Mouse (Mus musculus): Measurements from ENCODE around the gene Rin1.
"Not testable (repeated sequence)": the region's sequence is repeated elsewhere in the genome, so short reads cannot be mapped to it uniquely, and the experiment has no call there.

Rin1 gene

DNA sequence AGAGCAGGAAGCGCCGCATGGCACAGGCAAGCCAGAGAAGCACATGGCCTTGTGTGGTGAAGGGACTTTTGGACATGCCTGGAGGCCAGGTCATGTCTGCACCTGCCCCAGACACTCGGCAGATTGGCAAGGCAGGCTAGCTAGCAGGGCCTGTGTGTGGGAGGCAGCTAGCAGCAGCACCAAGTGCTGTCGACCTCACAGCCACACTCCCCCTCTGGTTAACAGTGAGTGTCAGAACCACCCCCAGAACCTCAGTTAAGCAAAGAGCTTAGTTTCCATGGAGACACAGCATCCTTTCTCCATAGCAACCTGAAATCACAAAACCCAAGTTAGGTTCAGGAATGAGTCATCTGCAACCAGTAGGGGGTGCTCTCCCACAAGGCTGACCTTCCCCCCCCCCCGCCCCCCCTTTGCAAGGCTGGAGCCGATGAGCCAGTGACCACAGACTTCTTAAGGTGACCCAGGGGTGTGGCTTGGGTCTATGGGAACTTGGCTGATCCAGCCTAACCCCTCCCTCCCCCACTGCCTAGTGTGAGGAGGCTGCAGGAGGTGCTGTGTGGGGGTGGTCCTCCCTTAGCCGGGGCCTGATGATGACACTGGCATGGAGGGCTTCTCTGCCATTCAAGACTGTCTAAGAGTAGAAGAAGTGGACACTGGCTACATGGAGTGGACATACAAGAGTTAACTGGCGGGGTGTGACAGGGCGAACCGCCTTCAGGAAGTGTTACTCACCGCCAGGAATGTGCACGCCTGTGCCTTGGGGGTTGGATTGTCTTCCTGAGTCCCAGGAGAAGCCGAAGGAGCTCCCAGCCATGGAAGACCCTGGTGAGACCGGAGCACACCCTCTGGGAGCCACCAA is at the start of gene Rin1:
Gene Rin1 (plus strand): TSS at position 435 of the 859 bp plus-strand sequence.
- peak; percentile 82 to 92 for DNase-seq (ENCODE audit: inconsistent age in 2 of 2, low spot score in 1 of 2)

DNA sequence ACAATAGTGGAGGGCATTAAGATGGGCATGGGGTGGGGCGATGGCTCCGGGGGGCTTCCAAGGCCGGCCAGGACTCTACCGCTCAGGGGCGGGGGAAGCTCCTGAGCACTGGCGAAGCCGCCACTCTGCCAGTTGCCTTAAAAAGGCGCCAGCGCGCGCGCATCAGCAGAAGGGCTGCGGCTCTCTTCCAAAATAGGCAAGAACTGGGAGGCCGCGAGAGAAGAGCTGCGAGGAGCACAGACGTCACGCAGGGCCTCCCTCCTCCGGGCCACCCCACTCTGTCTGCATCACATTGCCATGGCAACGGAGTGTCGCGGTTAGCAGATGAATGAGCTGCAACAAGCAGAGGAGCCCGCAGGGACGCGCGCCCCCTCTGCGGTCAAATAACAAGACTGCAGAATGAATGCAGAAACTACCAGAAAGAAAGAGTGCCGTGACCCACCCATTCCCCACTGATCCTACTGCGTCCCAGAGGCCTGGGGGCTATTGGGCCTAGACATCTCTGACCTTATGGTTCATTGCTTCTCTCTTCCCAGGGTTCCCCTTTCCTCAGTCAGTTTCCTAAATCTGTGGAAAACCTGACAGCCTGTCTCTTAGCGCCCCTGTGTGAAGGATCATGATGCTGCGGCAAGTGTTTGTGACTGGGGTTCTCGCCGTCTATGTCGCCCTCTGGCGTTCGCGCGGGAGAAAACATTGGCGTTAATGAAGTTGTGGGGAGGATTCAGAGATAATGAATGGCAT is 48.4 kb upstream of the Rin1 start:
- DNase-seq (ENCODE audit: inconsistent age in 2 of 2, low spot score in 1 of 2), result peak; percentile 79 to 92

DNA sequence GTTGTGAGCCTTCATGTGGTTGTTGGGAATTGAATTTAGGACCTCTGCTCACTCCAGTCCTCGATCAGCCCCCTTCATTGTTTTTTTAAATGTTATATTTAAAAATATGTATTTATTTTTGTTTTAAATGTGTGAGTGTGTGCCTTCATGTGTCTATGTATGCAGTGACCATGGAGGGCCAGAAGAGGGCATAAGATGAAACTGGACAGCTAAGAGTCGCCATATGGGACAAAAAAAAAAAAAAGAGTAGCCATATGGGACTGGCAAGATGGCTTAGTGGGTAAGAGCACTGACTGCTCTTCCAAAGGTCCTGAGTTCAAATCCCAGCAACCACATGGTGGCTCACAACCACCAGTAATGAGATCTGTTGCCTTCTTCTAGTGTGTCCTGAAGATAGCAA is 46.6 kb upstream of the Rin1 start:
- DNase-seq (ENCODE audit: inconsistent age in 2 of 2, low spot score in 1 of 2), result not testable (repeated sequence)

DNA sequence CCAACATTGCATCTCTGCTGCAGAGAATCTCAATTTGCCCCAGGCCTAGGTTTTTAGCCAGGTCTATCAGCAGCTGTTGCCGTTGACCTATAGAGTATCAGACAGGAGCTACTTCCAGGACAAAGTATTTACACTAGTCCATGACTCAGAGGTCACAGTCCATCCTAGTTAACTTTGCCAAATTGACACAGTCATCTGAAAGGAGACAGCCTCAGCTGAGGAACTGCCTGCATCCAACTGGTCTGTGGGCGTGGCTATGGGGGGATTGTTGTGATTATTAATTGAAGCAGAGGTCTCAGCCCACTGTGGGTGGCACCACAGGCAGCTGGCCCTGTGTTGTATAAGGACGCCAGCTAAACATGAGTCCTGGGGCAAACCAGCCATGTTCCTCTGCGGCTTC is 45.4 kb upstream of the Rin1 start:
- DNase-seq (ENCODE audit: inconsistent age in 2 of 2, low spot score in 1 of 2), result no peak

DNA sequence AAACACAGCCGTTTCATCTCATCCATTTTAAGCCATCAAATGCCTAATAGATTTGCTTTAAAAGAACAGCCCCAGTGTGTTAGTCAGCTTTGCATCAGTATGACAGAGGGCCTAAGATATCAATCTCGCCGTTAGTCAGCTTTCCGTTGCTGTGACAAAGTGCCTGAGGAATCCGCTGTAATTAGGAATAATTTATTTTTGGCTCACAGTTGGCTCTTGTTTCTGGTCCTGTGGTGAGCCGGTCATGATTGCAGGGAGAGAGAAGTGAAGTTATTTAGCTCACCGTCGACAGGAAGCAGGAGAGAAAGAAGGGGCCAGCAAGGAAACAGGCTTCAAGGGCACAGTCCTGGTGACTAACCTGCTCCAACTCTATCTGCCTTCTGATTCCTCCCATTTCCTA is 37.1 kb upstream of the Rin1 start:
- no peak for DNase-seq (ENCODE audit: inconsistent age in 2 of 2, low spot score in 1 of 2)

DNA sequence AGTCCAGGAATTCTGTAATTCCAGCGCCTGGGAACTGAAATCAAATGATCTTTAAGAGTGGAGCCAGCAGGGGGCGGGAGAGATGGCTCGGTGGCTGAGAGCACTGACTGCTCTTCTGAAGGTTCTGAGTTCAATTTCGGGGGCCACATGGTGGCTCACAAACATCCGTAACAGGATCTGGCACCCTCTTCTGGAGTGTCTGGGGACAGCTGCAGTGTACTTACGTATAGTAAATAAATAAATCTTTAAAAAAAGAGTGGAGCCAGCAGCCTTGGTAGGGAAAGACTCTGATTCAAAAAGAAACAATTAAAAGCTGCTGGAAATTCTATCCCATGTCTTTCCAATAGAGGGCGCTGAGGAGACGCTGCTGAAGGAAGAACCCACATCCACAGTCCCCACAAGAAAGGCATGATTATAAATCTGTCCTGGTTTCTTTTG is 35.3 kb upstream of the Rin1 start:
- peak in 1 of 2 experiments; percentile 75 for DNase-seq (ENCODE audit: inconsistent age in 2 of 2, low spot score in 1 of 2)

DNA sequence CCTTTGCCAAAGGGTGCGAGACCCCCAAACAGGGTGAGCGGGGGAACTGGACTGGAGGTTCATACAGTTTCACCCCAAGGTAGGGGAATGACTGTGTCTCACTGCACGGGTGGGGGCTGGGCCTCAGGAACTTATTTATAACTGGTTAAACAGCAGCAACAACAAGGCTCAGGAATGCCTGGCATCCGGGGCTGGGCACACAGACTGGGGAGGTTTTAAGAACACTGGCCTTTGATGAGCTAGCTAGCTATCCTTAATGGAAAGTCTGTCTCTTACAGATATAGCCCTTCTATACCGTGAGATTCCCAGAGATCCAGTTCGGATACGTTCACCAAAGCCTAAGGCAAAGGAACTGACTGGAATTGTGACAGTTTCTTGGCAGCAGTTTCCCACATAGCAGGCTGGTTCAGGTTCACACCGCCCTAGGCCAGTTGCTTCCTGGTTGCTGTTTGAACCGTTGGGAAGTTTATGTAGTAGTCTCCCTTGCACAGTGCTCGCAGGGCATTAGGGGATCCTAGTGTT is 34.0 kb upstream of the Rin1 start:
- DNase-seq (ENCODE audit: inconsistent age in 2 of 2, low spot score in 1 of 2), result no peak

DNA sequence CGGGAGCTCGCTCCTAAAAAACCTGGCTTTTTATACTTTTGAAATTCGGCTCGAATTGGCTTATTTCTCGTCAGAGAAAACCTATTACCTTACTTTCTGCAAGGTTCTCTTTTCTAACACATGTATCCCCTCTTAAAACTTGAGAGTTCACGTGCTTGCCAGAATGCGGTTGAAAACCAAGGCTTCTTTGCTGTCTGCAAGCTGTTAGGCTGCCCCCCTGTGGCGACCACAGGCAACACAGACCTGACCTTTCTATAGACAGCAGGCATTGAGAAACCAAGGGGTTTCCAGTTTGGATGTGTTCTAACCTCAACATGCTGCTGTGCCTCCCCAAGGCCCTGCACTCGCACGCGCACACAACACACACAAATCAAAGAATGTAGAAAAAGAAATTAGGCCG is 33.5 kb upstream of the Rin1 start:
- DNase-seq (ENCODE audit: inconsistent age in 2 of 2, low spot score in 1 of 2), result peak; percentile 57 to 87

DNA sequence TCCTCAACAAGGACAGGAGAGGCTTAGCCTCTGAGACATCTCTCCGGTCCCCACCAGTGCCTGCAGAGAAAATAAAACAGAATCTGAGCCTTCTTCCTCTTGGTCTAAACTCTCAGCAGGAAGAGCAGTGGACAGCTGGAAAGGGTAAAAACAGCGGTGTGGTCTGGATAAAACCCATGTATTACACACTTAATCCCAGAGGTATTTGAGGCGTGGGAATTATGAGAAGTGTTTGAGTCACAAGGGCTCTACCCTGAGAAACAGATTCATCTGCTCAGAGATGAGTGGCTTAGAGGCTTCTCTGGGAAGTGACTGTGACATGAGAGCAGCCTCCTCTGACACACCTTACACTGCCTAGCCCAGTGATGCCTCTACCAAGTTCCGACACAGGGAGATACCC is 32.7 kb upstream of the Rin1 start:
- no peak for DNase-seq (ENCODE audit: inconsistent age in 2 of 2, low spot score in 1 of 2)

DNA sequence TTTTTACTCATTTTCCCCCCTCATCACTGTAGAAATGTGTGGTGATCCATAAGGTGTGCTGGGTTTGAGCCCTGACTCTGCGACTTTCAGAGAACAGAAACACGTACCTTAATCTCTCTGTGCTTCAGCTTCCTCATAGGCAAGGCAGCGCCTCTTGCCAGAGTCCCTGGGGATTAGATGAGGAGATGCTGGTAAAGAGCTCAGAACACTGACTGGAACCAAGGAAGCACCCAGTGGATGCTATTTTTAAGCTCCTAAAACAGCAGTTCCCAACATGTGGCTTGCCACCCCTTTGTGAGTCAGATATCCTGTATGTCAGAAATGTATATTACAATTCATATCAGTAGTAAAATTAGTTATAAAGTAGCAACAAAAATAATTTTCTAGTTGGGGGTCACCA is 32.1 kb upstream of the Rin1 start:
- DNase-seq (ENCODE audit: inconsistent age in 2 of 2, low spot score in 1 of 2), result no peak

DNA sequence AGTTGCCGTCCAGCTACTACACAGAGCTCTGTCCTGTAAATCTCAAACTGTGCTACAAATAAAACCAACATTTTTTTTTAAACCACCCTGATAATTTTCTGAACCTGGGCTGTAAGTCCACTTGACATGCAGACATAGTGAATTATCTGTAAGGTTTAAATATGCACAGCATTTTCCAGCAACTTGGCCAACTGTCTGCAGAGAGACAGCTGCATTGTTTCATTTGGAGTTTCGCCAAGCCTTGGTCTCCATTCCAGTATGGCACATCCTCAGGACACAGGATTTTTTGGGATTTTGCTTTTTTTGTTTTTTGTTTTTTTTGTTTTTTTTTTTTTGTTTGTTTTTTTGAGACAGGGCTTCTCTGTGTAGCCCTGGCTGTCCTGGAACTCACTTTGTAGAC is 28.9 kb upstream of the Rin1 start:
- DNase-seq (ENCODE audit: inconsistent age in 2 of 2, low spot score in 1 of 2), result no peak

DNA sequence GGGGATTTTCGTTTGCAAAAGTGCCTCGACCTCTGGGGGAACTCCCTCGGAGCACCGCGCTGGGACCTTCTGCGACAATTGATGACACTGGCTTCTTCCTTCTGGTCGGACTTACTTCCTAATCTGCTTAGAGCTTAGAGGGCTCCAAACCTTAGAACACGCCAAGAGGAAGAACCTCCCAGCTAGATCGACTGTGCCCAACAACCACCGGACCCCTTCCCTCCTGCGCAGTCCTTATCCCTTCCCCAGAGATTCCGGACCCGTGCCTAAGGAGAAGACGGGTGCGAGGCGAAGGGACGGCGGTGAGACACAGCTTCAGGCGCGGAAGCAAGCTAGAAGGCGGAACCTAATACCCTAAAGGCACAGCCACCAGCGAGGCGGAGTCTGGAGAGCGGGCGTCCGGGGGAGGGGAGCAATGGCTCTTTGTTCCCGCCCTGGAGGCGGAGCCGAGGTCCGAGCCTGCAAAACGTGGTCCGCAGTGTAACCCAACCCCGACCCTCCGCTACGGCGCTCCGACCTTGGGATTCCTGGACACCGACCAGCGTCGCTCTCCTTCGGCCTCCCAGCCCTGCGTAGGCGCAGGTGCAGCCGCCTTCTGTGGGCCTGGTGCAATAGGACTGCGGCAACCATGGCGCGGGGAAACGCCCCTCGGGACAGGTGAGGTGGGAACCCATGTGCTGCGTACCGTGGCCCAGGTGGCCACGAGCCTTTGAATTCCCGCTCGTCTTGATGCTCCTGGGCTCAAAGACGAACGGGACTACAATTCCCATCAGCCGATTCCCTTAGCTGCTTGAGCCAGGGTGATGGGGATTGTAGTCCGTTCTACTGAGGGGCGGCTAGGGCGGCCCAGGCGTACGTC is 26.4 kb upstream of the Rin1 start, which contains the start of gene Slc29a2:
Gene Slc29a2 (plus strand): TSS at position 240 of the 859 bp plus-strand sequence.
- DNase-seq (ENCODE audit: inconsistent age in 2 of 2, low spot score in 1 of 2), result peak; percentile 96 to 98

DNA sequence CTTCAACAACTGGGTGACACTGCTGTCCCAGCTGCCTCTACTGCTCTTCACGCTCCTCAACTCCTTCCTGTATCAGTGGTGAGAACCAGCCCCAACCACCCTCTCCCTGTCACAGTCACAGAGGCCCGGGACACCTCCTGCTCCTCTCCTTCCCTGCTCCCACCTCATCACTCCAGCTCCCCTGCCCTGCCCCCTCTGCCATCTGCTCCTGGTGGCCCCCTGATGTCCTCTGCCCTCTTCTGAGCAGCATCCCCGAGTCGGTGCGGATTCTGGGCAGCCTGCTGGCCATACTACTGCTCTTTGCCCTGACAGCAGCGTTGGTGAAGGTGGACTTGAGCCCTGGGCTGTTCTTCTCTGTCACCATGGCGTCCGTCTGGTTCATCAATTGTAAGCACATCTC is 24.2 kb upstream of the Rin1 start:
- DNase-seq (ENCODE audit: inconsistent age in 2 of 2, low spot score in 1 of 2), result peak in 1 of 2 experiments; percentile 30

DNA sequence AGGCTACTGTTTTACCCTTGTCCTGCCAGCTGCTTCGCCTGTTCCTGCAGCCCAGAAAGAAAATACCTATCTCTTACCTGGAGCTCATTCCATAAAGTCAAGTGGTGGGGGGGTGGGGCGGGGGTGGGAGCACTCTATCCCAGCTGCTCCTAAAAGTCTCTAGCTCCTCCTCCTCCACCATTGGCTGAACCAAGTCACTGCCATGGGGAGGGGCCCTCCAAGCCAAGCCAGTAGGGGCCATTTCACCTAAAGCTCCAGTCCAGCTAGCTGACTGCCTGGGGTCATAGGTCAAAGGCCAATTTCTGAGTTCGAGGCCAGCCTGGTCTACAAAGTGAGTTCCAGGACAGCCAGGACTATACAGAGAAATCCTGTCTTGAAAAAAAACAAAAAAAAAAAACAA is 17.6 kb upstream of the Rin1 start:
- no peak for DNase-seq (ENCODE audit: inconsistent age in 2 of 2, low spot score in 1 of 2)

DNA sequence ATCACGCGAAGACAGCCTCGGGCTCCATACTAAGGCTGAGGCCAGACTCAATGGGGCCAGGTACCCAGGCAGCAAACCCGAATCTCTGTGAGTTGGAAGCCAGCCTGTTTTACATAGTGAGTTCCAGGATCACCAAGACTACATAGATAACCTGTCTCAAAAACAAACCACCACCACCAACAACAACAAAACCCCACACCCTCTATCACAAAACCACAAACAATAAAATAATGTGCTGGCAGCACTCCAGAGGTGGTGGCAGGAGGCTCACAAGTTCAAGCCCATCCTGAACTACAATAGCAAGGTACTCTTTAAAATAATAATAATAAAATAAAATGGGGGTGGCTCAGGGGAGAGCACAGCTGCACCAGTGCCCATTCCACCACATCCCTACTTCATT is 13.7 kb upstream of the Rin1 start:
- DNase-seq (ENCODE audit: inconsistent age in 2 of 2, low spot score in 1 of 2), result no peak

DNA sequence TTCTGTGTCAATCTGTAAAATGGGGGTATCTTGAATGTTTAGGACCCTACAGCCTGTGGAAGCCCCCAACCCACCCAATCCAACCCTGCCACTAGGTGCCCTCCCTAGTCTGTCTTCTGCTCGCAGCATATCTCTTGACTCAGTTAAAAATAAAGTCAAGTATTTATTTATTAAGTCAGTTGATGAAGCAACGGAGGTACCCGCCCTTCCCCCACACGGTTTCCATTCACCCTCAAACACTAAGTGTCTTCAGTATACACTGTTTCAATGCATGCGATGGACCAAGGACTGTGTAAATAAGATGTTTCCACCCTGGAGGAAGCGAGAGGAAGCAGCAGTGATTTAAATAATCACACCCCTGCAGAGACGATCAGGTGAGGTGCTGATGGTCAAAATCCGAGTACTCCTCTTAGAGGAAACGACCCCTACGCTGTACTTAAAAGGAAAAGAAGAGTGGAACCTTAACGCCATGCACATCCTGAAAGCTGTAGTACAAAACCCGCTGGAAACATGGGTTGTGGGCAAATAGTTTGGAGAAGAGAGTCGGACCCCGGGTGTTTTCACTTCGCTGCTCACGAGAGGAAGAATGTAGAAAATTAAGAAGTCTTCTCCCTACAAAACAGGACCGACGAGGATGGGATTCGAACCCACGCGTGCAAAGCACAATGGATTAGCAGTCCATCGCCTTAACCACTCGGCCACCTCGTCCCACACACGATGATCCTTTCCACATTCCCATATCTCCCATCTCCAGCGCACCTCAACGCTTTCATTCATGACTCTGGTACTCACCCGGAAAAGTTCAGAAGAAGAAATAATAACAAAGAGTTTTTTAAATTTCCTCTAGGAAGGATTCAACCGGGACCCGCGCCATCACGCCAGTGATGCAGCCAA is 12.4 kb upstream of the Rin1 start:
- peak; percentile 86 to 95 for DNase-seq (ENCODE audit: inconsistent age in 2 of 2, low spot score in 1 of 2)

DNA sequence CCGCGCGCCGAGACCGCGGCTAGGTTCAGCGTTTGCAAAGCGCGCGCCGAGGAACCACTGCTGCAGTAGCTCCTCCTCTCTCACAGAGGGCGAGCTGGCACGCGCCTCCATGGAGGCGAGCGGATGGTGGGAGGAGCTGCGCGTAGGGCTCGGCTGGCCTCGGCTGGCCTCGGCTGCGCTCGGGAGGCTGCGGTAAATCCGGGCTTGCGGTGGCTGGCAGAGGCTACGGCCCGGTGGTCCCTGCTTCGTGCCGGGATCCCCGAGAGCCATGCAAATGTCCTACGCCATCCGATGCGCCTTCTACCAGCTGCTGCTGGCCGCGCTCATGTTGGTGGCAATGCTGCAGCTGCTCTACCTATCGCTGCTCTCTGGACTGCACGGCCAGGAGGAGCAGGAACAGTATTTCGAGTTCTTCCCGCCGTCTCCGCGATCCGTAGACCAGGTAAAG is 11.5 kb upstream of the Rin1 start, which contains the start of the genes B4gat1 and AC124502.3:
Gene B4gat1 (plus strand): TSS at position 118 of the 448 bp plus-strand sequence.
Gene AC124502.3 (plus strand): TSS at position 183 of the 448 bp plus-strand sequence.
- DNase-seq (ENCODE audit: inconsistent age in 2 of 2, low spot score in 1 of 2), result peak; percentile 92 to 96

DNA sequence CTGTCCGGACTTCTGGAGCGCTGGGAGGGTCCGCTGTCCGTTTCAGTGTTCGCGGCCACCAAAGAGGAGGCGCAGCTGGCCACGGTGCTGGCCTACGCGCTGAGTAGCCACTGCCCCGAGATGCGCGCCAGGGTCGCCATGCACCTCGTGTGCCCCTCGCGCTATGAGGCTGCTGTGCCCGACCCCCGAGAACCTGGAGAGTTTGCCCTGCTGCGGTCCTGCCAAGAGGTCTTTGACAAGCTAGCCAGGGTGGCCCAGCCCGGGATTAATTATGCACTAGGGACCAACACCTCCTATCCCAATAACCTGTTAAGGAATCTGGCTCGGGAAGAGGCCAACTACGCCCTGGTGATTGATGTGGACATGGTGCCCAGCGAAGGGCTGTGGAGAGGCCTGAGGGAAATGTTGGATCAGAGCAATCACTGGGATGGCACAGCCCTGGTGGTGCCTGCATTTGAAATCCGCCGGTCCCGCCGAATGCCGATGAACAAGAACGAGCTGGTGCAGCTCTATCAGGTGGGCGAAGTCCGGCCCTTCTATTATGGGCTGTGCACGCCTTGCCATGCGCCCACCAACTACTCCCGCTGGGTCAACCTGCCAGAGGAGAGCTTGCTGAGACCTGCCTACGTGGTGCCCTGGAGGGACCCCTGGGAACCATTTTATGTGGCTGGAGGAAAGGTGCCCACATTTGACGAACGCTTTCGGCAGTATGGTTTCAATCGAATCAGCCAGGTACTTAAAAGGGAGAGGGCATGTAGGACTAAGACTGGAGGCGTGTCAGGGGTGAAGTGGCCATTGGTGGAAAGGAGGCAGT is 10.8 kb upstream of the Rin1 start:
- peak; percentile 47 to 68 for DNase-seq (ENCODE audit: inconsistent age in 2 of 2, low spot score in 1 of 2)
